Mouse (Mus musculus): Measurements from ENCODE around the gene Mblac2. TPM values are rescaled to one million over a fixed set of nuclear protein-coding genes. Genes with fewer than 3 reads are reported as not detected.

The Mblac2 gene
- 3.3 and 3.6 TPM in 2 replicates for polyA plus RNA-seq (2015; fragmentation: Nextera tagmentation; extraction: Ambion mirVana)

DNA sequence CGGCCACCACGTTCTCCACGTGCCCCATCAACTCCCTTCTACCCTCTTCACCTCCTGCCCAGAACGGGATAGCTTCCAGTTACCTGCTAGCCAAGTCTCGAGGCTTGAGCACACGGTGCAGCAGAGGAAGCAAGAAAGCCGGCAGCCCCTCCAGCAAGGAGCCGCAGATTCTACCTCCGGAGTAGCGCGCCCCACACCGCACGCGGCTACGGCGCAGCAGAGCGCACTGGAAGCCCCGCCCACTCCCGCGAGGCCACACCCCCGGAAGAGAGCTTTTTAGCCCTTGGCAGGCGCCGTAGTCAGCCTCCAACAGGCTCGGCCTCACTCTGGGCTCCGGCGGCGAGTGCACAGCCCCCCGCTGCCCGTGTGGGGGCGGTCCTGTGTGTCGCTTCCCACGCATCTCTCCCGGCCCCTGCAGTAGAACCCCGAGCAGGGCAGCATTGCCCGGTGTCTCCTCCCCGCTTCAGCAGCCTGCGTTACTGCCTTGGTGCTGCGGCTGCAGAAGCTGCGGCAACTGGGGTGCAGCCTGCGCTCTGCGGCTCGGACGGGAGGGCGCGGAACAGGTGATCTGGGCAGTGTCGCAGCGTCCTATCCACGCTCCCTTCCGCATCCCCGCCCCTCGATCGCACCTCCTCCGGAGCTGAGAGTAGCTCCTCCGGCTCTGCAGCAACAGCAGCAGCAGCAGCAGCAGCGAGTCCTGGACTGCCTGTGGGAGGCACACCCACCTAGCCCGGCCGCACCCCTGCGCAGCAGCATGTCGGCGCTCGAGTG lies at the start of gene Mblac2, which contains the start of gene Polr3g:
Mblac2 (plus strand) TSS at position 567 of the 771 bp plus-strand sequence.
Polr3g (minus strand) TSS at position 239 of the 771 bp plus-strand sequence.
- peak within 1 kb of the TSS; percentile 78 for H3K9ac ChIP-seq
- no peaks in the 10 kb centered on the region for H3K27me3 ChIP-seq
- H3K4me3 ChIP-seq (replicated peaks): peak within 1 kb of the TSS; percentile 93
- no peaks in the 10 kb centered on the region for H3K9me3 ChIP-seq (replicated peaks)
- peak; percentile 93 for DNase-seq
- 0 out of 2 replicates have a peak, but pooled peaks cover 4% of the 10 kb centered on the region for H3K36me3 ChIP-seq
- H3K4me1 ChIP-seq (replicated peaks): peaks cover 55% of the 10 kb centered on the region
- peak within 1 kb of the TSS; percentile 95 for H3K27ac ChIP-seq
- H3K4me2 ChIP-seq: peak within 1 kb of the TSS; percentile 99
- peak; percentile 91 for ATAC-seq (ENCODE audit: low read depth)
- WGBS (ENCODE audit: insufficient replicate concordance): under 1% methylated on average over 60 of the region's 61 CpGs

DNA sequence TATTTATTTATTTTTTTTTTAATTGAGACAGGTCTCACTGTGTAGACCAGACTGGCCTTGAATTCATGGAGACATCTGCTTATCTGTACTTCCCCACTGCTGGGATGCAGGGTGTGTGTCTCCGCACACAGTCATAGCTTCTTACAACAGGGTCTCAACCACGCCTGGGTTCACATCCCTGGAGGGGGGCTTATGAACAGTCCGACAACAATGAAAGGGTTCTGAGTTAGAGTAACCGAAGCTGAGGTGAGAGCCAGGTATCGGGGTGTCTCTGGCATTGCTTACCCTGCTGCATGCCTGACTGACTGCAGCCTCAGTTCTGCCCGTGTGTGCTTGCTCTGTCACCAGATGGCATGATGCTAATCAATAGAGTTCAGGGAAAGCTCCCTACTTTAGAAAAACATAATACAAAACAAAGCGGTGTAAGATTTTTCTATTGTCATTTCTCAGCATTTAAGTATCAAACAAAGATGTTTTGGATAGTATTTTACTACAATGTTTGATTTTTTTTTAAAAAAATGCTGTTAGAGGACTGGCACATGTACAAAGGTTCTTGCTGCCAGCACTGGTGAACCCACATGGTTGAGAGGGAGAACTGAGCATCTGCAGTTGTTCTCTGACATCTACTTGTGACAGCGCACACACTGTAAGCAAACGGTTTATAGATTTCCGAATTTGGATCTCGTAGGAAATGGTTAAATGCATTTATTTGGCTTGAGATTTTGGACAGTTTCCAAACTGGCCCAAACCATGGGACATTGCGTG lies 47.4 kb upstream of the Mblac2 start:
- H3K4me2 ChIP-seq: peak overlapping the region; percentile 48
- H3K9me3 ChIP-seq (replicated peaks): no peaks in the 10 kb centered on the region
- peak; percentile 38 for DNase-seq
- H3K4me3 ChIP-seq (replicated peaks): no peak overlapping the region
- H3K4me1 ChIP-seq (replicated peaks): peaks cover 51% of the 10 kb centered on the region
- H3K36me3 ChIP-seq: peaks cover 57% of the 10 kb centered on the region
- WGBS (ENCODE audit: insufficient replicate concordance): 68% methylated on average over 12 of the region's 12 CpGs
- peak overlapping the region; percentile 33; the same call in 1 of the 2 replicates for H3K9ac ChIP-seq
- H3K27ac ChIP-seq: peak overlapping the region; percentile 74
- H3K27me3 ChIP-seq: no peaks in the 10 kb centered on the region
- ATAC-seq (ENCODE audit: low read depth): peak; percentile 97

GRCm38 (mm10) chr13:81664331-81664698 lies 46.8 kb upstream of the Mblac2 start:
- H3K27ac ChIP-seq: peak overlapping the region; percentile 74
- no peak overlapping the region for H3K4me2 ChIP-seq
- no peaks in the 10 kb centered on the region for H3K9me3 ChIP-seq (replicated peaks)
- ATAC-seq (ENCODE audit: low read depth) (no peak), DNase-seq (no peak)
- 79% methylated on average over 5 of the region's 5 CpGs for WGBS (ENCODE audit: insufficient replicate concordance)
- H3K4me1 ChIP-seq (replicated peaks): peaks cover 45% of the 10 kb centered on the region
- no peaks in the 10 kb centered on the region for H3K27me3 ChIP-seq
- H3K36me3 ChIP-seq: peaks cover 63% of the 10 kb centered on the region
- H3K4me3 ChIP-seq (replicated peaks): no peak overlapping the region
- no peak overlapping the region for H3K9ac ChIP-seq

- H3K4me1 ChIP-seq (replicated peaks): peaks cover 23% of the 10 kb centered on the region
- no peak overlapping the region for H3K4me3 ChIP-seq (replicated peaks)
- H3K36me3 ChIP-seq: peaks cover 61% of the 10 kb centered on the region
- no peak overlapping the region for H3K4me2 ChIP-seq
- WGBS (ENCODE audit: insufficient replicate concordance): 74% methylated on average over 5 of the region's 5 CpGs
- no peaks in the 10 kb centered on the region for H3K27me3 ChIP-seq
- no peak overlapping the region for H3K9ac ChIP-seq
- DNase-seq (no peak), ATAC-seq (ENCODE audit: low read depth) (no peak)
- H3K27ac ChIP-seq: no peak overlapping the region
- H3K9me3 ChIP-seq (replicated peaks): no peaks in the 10 kb centered on the region
Observed at GRCm38 (mm10) chr13:81667713-81668112, 43.4 kb upstream of the Mblac2 start.

DNA sequence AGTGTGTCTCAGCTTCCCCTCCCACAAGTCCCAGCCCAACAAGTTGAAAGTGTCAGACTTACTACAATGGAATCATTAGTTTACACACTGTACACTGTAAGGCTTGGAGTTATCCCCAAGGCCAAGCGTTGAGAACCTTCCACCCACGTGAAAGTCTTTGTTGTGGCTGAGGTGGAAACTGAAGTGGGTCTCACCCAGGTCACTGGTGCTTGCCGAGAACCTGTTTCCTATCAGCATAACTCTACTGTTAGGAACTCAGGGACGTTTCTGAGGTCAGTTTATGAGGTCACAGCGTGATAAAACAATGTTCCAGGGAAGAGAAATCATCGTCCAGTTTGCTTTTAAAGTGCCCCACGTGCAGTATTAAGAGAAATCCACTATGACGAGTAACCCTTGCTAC lies 35.8 kb upstream of the Mblac2 start:
- Histone ChIP-seq H3K27me3 (no peaks in the 10 kb centered on the region), H3K4me3 (replicated peaks) (no peak overlapping the region), H3K9me3 (replicated peaks) (no peaks in the 10 kb centered on the region), H3K9ac (no peak overlapping the region), H3K4me2 (no peak overlapping the region), H3K36me3 (peaks cover 58% of the 10 kb centered on the region), H3K27ac (no peak overlapping the region), H3K4me1 (replicated peaks) (no peaks in the 10 kb centered on the region)
- DNase-seq (no peak), ATAC-seq (ENCODE audit: low read depth) (no peak)
- 79% methylated on average over 8 of the region's 8 CpGs for WGBS (ENCODE audit: insufficient replicate concordance)

DNA sequence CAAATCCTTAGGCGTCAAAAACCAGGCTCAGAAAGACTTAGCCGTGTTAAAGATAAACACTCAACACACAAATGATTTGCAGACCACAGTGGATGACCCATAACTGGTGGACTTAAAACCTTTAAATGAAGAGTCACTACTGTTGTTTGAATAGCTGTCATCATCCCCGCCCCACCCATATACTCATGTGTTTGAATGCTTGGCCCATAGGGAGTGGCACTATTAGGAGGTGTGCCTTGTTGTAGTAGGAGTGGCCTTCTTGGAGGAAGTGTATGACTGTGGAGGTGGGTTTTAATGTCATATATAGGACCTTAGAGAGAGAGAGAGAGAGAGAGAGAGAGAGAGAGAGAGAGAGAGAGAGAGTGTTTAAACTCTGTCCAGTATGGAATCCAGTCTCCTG lies 28.0 kb upstream of the Mblac2 start:
- H3K9me3 ChIP-seq (replicated peaks): no peaks in the 10 kb centered on the region
- H3K4me1 ChIP-seq (replicated peaks): peaks cover 7% of the 10 kb centered on the region
- no peak overlapping the region for H3K4me2 ChIP-seq
- peaks cover 46% of the 10 kb centered on the region for H3K36me3 ChIP-seq
- H3K27ac ChIP-seq: no peak overlapping the region
- ATAC-seq (ENCODE audit: low read depth) (peak; percentile 67), DNase-seq (no peak)
- no peak overlapping the region for H3K4me3 ChIP-seq (replicated peaks)
- 86% methylated on average over 3 of the region's 3 CpGs for WGBS (ENCODE audit: insufficient replicate concordance)
- no peak overlapping the region for H3K9ac ChIP-seq
- no peaks in the 10 kb centered on the region for H3K27me3 ChIP-seq

DNA sequence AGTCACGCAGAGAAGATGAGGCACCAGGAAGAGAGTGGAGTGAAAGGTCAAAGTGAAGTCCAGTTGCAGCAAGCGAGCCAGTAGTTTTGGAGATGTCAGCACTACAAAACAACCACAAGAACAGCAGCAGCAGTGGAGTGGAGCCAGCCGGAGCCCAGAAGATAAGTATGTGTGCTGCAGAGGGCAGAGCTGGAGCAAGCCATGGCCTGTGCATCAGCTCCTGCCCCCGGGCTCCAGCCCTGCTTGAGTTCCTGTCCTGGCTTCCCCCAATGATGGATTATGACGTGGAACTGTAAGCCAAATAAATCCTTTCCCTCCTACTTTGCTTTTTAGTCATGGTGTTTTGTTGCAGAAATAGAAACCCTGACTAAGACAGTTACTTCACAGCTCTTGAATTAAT lies 26.9 kb upstream of the Mblac2 start:
- no peak overlapping the region for H3K4me2 ChIP-seq
- H3K9ac ChIP-seq: no peak overlapping the region
- H3K9me3 ChIP-seq (replicated peaks): no peaks in the 10 kb centered on the region
- peaks cover 46% of the 10 kb centered on the region for H3K36me3 ChIP-seq
- no peaks in the 10 kb centered on the region for H3K27me3 ChIP-seq
- no peak for DNase-seq
- H3K4me3 ChIP-seq (replicated peaks): no peak overlapping the region
- H3K27ac ChIP-seq: no peak overlapping the region
- ATAC-seq (ENCODE audit: low read depth): no peak
- H3K4me1 ChIP-seq (replicated peaks): peaks cover 7% of the 10 kb centered on the region
- 71% methylated on average over 5 of the region's 5 CpGs for WGBS (ENCODE audit: insufficient replicate concordance)

GRCm38 (mm10) chr13:81684884-81685283 lies 26.3 kb upstream of the Mblac2 start:
- WGBS (ENCODE audit: insufficient replicate concordance): 79% methylated on average over 3 of the region's 3 CpGs
- Histone ChIP-seq H3K27me3 (no peaks in the 10 kb centered on the region), H3K36me3 (peaks cover 49% of the 10 kb centered on the region), H3K4me1 (replicated peaks) (peaks cover 13% of the 10 kb centered on the region), H3K27ac (no peak overlapping the region), H3K9ac (no peak overlapping the region), H3K4me2 (no peak overlapping the region), H3K9me3 (replicated peaks) (no peaks in the 10 kb centered on the region), H3K4me3 (replicated peaks) (no peak overlapping the region)
- DNase-seq (no peak), ATAC-seq (ENCODE audit: low read depth) (no peak)

- Histone ChIP-seq H3K4me2 (0 out of 2 replicates have a peak overlapping the region, but pooled peaks have one; percentile 17), H3K27me3 (no peaks in the 10 kb centered on the region), H3K9me3 (replicated peaks) (no peaks in the 10 kb centered on the region), H3K36me3 (peaks cover 32% of the 10 kb centered on the region), H3K4me3 (replicated peaks) (no peak overlapping the region), H3K9ac (no peak overlapping the region), H3K27ac (peak overlapping the region; percentile 78), H3K4me1 (replicated peaks) (peaks cover 34% of the 10 kb centered on the region)
- peak; percentile 39 for ATAC-seq (ENCODE audit: low read depth)
- 57% methylated on average over 3 of the region's 3 CpGs for WGBS (ENCODE audit: insufficient replicate concordance)
- peak; percentile 41 for DNase-seq
Observed at GRCm38 (mm10) chr13:81689587-81689986, 21.6 kb upstream of the Mblac2 start.

DNA sequence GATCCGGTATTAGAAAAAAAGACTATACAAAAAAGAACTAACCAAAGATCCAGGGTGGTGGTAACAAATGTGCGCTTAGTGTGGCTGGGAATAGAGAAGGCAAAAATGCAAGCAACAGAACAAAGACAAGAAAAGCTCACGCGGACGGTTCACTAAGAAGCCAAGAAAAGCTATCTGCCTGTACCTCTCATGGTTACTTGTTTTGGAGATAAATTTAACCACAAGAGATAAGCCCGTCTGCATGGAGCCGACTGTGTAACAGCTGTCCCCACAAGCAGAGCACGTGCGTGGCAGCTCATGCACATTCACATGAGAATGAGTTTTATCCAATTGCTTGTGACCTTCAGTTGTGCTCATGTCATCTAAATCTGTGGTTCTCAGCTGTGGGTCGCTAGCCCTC lies 20.7 kb upstream of the Mblac2 start:
- 11% methylated on average over 10 of the region's 10 CpGs for WGBS (ENCODE audit: insufficient replicate concordance)
- Histone ChIP-seq H3K36me3 (peaks cover 28% of the 10 kb centered on the region), H3K27ac (peak overlapping the region; percentile 78), H3K4me2 (peak overlapping the region; percentile 53), H3K9me3 (replicated peaks) (no peaks in the 10 kb centered on the region), H3K4me3 (replicated peaks) (peak overlapping the region; percentile 21; the same call in 1 of the 2 replicates), H3K27me3 (no peaks in the 10 kb centered on the region), H3K9ac (peak overlapping the region; percentile 44; the same call in 1 of the 2 replicates), H3K4me1 (replicated peaks) (peaks cover 34% of the 10 kb centered on the region)
- peak; percentile 59 for DNase-seq
- ATAC-seq (ENCODE audit: low read depth): peak; percentile 86

DNA sequence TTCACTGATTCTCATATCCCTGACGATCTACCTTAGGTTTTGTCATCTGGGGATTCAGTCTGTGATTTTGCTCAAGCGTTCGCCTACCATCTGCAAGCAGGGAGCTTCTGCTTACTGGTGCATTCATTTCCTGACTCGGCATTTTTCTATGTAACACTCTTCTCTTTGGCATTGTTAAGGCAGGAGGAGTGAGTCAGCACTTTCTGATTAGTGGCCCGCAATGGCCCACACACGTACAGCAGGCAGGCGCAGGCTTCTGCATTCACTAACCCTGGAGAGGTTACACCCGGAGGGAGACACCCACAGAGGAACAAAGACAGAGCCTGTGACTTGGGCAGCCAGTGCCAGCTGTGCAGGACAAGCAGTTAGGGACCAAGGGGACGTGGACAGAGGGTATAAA lies 19.5 kb upstream of the Mblac2 start:
- Histone ChIP-seq H3K9me3 (replicated peaks) (no peaks in the 10 kb centered on the region), H3K4me3 (replicated peaks) (no peak overlapping the region), H3K4me2 (peak overlapping the region; percentile 26), H3K4me1 (replicated peaks) (peaks cover 37% of the 10 kb centered on the region), H3K9ac (no peak overlapping the region), H3K27me3 (no peaks in the 10 kb centered on the region), H3K27ac (peak overlapping the region; percentile 81), H3K36me3 (peaks cover 23% of the 10 kb centered on the region)
- 27% methylated on average over 9 of the region's 9 CpGs for whole genome bisulfite sequencing (ENCODE audit: insufficient replicate concordance)
- DNase-seq (peak; percentile 71), ATAC-seq (ENCODE audit: low read depth) (peak; percentile 89)
